Mouse (Mus musculus): ENCODE measurements around the gene Snapc5.
"Not testable (repeated sequence)": the region's sequence is repeated elsewhere in the genome, so short reads cannot be mapped to it uniquely, and the experiment has no call there.

The Snapc5 gene

DNA sequence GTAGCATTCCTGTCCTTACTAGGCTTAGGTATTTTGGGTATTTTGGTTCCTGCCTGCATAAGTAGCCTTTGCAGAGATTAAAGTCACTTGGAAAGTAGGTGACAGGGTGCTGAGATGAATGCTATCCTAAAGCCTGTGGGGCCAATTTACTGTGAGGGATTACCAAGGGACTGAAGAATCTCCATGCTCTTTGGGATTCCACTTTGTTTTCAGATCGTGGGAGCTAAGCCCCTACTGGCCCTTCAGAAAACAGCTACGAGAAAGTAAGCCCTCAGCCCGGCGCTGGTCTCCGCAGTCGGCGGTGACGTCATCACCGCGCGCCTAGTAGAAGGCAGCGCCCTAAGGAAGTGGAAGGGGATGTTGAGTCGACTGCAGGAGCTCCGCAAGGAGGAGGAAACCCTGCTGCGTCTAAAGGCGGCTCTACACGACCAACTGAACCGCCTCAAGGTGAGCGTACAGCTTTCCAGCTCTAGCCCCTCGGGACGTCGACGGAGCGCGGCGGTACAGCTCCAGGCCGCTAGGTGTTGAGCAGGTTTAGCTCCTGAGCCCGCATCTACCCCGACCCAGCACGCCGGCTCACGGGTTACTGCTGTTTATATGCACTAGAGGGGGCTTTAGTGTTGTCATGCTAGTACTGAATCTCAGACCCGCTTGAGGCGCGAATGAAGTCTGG lies at the start of gene Snapc5:
Gene Snapc5 (plus strand): TSS at position 301 of the 673 bp plus-strand sequence.
- peak; percentile 75 to 82 for DNase-seq (ENCODE audit: low spot score in 2 of 2)

DNA sequence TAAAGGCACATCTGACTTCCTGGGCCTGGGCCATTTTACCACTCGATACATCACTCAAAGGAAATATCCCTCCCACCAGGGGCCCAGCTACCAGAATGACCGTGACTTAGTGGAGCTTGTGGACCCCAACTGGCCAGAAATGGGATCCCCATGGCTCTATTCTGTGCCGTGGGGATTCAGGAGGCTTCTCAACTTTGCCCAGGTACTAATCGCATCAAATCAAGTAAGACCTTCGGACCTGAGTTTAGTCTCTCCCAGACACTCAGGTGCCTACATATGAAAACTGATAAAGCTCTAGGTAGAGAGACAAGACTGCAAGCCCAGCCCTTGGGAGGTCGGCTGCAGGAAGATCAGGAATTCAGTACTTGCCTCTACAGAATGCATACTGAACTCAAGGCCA lies 47.5 kb upstream of the Snapc5 start:
- no peak for DNase-seq (ENCODE audit: low spot score in 2 of 2)

DNA sequence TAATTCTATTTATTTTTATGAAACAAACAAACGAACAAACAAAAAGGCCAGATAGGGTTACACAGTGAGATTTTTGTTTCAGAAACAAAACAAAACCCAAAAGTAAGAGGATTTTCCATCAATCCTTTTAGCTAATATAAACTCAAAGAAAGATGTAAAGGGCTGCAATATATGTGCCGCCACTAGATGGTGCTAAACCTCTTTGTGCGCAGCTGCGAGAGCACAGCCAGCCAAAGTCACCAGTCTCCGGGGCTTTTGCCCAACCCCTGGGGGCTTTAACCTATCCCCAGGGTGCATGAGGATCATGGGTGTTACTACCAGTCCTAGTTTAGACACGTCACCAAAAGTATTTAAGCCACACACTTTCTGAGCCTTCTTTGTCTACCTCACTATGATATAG lies 40.2 kb upstream of the Snapc5 start:
- DNase-seq (ENCODE audit: low spot score in 2 of 2), result peak in 1 of 2 experiments; percentile 41

DNA sequence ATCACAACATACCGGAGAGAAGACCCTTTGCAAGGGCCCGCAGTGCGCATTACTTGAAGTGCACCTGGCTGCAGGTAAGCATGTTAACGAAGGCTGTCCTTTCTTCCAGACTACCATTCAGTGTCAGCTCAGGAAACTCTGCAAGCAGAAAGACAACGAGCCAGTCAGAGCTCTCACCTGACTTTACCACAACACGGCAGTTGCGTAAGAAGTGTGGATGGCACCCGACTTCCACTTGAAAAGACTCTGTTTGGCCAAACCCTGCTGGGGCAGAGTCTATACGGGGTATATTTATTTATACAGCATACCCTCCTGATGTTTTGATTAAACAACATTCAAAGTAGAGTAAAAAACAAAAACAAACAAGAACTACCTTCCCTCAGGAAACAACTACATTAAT lies 39.2 kb upstream of the Snapc5 start:
- DNase-seq (ENCODE audit: low spot score in 2 of 2), result no peak

DNA sequence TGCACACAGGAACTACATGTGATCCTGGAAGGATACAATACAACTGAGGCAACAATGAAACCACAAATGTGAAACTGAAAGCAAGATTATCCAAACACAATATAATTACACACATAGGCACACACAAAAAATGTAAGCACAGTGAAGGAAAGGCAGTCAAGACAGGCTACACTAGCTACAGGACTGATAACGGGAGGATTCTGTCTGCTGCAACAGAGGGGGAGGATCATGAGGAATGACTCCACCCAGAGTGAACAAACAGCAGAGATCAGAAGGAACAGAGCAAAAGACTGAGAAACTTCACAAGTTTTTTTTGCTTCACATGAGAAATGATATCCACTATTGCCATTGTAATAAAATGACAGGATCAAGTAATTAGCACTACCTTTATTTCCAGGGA lies 22.4 kb upstream of the Snapc5 start:
- DNase-seq (ENCODE audit: low spot score in 2 of 2), result no peak

DNA sequence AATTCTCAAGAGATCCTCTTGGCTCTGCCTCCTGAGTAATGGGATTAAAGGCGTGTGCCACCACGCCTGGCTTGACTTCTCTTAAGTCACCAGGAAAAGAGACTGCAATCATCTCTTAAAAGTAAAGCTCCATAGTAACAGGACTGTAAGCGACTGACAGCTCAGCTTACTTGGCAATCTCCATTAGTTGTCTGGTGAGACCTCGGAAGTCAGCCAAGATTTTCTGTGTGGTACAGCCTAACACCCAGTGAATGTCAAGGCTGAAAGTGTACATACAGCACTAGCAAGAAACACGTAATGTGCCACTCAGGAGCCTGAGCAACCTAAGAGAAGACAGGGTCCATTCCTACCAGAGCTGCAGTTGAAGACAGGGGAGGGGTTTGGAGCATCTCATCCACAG lies 18.6 kb upstream of the Snapc5 start:
- no peak for DNase-seq (ENCODE audit: low spot score in 2 of 2)

DNA sequence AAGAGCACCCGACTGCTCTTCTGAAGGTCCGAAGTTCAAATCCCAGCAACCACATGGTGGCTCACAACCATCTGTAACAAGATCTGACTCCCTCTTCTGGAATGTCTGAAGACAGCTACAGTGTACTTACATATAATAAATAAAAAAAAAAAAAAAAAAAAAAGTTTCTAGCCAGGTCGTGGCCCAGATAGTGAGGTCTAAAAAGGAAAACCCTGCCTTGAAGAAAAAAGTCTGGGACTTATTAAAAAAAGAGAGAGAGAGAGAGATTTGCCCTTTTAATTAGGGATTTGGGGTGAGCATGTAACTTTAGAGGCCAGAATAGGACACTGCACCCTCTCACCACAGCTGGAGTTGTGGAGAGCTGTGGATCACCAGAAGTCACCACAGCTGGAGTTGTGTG lies 9.1 kb upstream of the Snapc5 start:
- DNase-seq (ENCODE audit: low spot score in 2 of 2), result not testable (repeated sequence)

DNA sequence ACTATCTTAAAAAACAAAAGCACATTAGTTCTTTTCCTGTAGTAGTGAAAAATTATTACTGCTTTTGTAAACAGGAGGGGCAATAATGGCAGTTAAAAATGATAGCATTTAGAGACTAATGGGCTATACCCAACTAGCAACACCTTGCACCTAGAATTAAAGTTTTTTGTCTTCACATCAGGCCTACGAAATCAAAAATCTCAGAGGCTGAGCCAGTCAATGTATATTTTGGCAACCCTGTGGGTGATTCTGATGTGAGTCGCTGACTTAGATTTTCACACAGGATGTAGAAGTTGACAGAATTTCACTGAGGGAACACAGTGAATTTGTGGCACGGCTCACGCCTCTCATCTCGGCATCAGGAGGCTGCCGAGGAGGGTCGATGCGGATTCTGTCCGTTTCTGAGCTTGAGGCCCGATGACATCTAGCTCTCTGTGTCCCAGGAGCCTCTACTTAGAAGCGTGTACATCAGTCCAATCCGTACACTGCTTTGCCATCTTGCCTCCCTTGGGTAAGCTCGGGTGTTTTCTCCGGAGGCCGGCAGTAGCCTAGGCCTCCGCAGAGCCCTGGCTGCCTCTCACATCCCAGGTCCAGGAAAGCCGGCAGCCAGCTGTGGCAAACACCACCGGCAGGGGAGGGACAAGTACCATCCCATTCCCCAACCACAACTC lies 6.8 kb upstream of the Snapc5 start:
- DNase-seq (ENCODE audit: low spot score in 2 of 2), result no peak

DNA sequence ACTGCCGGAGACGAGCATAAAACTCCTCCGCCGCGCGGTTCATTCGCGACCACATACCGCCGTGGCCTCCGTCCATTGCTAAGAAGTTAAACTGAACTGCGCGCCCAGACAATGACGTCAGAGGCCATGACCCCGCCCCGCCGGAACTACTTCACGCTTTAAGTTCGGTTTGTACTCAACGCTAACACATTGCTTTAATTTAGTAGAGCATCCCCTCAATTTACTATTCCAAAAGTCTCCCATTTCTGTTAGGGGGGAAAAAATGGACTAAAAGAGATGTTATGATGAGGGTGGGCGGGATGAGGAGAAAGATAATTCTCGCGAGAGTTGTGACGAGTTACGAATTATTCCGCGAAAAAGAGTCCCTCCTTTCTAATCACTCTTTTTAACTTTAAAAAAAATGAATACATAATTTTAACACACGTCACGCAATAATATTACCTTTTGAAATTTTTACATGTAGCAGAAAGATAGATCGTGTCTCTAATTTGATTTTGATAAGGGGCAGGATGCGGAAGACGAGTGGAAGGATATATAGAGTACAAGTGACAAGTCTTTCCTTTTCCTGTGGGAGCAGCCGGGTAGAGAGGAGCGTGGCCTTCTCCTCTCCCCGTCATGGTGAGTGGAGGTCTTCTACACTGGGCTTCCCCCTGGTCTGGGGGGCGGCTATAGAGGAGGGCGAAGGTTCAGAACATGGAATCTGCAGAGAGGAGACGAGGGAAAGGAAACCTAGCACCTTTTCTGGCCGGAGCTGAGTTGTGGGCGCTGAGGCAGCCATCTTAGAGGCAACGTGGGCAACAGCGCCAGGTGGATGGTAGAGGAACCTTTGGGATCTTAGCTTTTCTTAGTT lies 6.0 kb upstream of the Snapc5 start, which contains the start of the genes Zwilch and Rpl4:
Gene Zwilch (minus strand): TSS at position 289 of the 850 bp plus-strand sequence.
Gene Rpl4 (plus strand): TSS at position 560 of the 850 bp plus-strand sequence.
- peak; percentile 52 to 85 for DNase-seq (ENCODE audit: low spot score in 2 of 2)

DNA sequence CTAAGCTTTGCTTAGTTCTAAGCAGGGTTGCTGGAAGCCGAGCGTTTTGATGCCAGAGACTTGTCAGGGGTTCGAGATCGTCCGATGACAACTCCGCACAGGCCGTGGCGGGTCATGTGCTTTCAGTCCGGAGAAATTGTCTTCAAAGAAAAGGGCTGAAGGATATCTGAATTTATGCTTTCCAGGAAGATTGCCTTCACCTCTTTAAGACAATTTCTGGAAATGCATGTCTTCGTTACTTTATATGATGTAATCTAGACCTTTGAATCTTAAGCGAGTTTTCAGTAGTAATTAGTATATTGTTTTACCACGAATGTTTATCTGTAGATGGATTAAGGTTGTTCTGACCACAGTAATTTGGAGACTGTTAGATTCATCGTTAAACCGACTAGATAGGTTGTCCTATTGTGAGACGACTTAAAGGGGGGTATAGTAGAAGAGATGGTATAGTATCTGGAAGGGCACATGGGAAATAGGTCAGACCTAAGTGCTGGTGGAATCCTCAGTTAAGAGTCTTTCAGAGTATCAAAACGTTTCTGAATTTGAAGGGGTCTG lies 5.3 kb upstream of the Snapc5 start:
- DNase-seq (ENCODE audit: low spot score in 2 of 2), result no peak

DNA sequence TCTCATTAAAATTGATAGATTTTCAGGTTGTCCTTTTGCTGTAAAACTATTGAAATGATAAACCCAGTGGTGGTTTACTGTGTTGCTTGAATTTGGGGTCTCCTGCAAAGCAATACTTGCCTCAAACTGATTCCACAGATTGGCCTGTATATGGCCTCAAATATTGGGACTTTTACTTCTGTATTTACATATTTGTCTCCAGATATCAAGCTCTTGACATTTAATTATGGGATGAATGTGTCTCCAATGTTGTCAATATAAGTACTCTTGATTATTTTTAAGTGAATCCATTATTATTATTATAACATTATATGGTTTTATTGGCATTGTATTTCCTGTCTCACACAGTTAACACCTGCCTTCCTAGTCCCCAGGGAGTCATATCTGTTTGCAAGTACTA lies 4.7 kb upstream of the Snapc5 start:
- no peak for DNase-seq (ENCODE audit: low spot score in 2 of 2)

DNA sequence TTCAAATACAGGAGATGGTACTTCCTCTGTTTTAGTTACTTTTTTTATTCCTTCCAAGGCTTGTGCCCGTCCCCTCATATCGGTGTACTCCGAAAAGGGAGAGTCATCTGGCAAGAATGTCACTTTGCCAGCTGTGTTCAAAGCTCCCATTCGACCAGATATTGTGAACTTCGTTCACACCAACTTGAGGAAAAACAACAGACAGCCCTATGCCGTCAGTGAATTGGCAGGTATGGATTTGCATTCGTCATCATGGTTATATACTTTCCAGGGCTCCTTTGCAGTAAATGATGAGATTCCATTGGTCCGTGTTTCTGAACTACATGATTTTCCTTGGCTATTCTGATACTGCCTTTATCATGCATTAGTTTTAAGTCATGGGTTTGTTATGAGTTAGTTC lies 4.3 kb upstream of the Snapc5 start:
- no peak for DNase-seq (ENCODE audit: low spot score in 2 of 2)

DNA sequence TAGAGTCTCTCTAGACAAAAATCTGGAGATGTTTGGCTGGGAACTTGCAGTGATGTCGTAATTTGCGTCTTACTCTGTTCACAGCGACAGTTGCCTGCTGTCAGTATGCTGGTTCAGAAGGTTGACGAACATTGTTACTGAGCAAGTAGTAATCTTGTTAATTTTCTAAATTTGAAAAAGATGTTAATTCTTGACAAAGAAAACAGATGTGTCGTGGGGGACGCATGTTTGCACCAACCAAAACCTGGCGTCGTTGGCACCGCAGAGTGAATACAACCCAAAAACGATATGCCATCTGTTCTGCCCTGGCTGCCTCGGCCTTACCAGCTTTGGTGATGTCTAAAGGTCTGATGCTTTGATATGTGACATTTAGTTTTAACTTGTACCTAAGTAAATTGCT lies 3.7 kb upstream of the Snapc5 start:
- no peak for DNase-seq (ENCODE audit: low spot score in 2 of 2)

DNA sequence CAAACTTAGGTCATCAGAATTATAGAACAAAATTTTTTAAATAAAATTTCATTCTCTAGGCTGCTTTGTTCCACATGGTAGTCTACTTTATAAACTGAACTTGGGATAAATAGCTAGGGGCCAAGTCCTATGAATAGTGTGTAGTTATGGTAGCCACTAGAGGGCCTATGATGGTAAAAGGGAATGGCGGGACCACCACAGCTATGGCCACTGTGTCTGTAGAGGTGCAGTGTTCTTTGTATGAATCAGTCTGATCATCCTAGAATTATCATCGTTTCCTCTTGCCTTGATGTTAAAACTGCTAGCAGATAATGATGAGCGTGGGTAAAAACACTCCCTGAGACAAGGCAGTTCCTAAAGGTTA lies 482 bp upstream of the Snapc5 start:
- no peak for DNase-seq (ENCODE audit: low spot score in 2 of 2)

DNA sequence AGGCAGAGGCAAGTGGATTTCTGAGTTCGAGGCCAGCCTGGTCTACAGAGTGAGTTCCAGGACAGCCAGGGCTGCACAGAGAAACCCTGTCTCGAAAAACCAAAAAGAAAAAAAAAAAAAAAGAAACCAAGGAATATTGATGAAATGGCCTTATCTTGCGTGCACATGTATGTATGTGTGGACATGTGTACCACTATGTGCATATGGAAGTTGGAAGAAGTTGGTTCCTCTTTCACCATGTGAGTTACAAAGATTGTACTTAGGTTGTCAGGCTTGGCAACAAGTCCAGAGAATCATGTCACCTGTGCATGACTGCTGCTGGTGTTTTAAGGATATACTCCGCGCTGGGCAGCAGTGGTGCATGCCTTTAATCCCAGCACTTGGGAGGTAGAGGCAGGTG lies 4.2 kb downstream of the Snapc5 start:
- not testable (repeated sequence) for DNase-seq (ENCODE audit: low spot score in 2 of 2)

DNA sequence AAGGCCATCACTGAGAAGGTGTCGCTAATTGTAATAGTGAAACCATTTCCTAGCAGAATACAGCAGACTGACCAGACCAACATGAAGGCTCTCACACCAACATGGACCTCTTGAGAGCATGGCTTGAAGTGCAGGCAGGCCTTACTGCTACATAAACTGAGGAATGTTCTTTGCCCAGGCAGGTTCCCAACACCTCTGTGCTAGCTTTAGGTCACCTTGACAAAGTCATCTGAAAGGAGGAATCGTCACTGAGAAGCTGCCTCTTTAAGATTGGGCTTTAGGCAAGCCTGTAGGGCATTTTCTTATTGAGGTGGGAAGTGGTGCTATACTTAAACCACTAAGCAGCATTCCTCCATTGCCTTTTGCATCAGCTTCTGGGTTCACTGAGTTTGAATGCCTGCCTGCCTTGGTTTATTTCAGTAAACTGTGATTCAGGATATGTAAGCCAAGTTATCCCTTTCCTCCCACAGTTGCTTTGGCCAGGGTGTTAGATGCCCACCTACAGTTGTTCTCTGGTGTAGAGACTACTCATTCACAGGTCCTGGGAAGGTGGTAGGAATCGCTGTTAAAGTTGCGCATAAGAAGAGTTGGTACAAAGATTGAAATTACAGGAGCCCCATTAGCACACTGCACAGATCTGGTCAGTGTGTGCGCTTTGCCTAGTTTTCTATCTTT lies 5.2 kb downstream of the Snapc5 start:
- DNase-seq (ENCODE audit: low spot score in 2 of 2), result no peak

DNA sequence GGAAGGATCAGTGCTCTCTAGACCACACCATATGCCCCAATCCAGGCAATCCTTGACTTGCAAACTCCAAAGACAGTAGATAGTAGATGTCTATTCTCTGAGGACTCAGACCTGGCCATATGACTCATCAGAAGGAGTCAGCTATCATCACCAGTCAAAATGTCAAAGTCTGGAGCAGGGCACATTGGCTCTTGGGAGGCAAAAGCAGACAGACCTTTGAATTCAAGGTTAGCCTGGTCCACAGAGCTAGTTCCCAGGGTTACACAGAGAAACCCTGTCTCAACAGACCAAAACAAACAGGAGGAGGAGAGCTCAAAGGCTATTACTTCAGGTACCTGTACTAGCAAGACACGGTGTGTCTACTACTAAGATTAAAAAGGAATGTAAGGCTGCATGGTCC lies 14.8 kb downstream of the Snapc5 start:
- no peak for DNase-seq (ENCODE audit: low spot score in 2 of 2)

DNA sequence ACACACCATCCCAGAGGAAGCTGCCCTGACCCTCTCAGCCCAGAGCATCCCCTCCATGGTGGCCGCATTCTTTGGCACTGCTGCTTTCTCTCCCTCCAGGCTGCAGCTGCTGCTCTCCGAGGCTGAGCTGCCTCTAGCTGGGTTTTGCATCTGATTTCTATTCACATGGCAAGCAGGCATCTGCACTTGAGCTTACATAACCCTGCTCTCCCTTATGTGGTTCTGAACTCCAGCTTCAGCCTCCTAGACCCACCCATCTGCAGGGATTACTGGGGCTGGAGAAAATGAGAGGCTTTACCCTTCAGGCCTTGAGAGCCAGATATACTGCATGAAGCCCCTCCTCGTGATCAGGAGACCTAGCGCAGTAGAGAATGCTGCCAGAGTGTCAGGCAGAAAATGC lies 16.5 kb downstream of the Snapc5 start:
- DNase-seq (ENCODE audit: low spot score in 2 of 2), result peak in 1 of 2 experiments; percentile 8

DNA sequence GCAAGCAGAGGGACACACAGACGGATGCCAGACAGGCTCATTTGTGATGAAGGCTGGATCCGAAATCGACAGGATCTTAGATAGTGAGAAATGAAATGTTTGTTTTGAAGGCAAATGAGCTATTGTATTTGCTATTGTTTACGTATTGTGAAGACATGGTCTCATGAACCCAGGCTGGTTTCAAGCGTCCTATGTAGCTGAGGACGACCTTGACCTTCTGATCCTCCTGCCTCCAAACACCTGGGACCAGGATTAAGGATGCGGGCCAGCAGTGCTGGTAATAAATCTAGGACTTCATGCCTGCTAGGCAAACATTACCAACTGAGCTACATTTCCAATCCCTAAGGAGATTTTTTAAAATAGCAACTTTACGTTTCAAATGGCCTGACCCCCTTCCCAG lies 18.4 kb downstream of the Snapc5 start:
- no peak for DNase-seq (ENCODE audit: low spot score in 2 of 2)

DNA sequence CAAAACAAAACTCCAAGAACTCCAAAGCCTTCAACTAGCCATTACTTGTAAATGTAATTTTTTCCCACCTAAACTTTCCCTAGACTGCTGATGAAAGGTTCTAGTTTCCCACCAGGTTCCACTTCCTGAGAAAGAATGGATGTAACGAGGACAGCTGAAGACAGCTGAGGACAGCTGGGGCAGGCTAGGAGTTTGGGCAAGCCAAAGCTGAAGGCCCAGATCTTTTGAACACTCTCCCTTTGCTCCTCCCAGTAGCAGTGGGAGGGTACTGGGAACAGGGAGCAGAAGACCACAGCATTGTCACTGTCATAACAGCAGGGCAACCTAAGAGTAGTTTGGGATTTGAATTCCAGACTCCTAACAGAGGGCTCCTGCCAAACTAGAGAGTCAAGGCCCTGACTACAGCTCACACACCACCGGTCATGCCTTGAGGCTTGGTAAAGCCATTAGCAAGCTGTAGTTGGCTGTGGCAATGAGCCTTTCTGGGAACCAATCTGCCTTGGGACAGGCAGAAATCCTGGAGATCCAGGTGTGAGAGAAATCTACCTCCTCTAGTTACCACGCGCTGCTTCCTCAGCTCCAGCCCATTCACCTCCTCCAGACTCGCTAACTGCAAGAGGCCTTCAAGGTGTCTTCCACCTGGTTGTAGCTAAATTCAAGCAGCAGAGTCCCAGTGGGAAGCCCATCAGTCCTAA lies 19.1 kb downstream of the Snapc5 start:
- no peak for DNase-seq (ENCODE audit: low spot score in 2 of 2)

DNA sequence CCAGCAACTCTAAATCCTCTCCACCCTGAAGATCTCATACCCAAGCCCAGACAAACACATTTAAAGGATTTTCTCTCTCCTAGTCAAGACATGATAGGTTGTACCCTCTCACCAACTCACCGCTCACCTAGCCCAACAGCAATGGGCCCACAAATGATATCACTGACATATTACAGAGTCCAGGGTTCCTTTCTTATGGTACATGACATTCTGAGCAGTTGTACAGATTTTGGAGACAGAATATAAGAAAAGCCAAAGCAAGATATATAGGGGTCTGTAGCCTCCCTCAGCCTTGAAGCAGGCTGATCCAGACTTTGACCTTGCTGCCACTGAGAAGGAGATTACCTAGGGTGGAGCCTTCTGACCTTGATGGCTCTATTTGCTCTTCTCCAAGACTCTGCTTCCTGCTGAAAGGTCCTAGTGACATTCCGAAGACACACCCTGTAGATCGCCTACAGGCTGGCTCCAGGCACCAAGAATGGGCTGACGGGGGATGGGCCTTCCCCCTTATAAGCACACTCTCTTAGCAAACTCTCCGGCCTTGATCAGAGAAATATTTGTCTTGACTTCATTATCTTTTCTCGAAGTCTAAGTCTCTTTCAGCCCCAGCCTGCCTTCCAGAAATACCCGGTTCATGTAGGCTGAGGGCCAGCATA lies 19.8 kb downstream of the Snapc5 start:
- DNase-seq (ENCODE audit: low spot score in 2 of 2), result not testable (repeated sequence)

Data from urinary bladder, adult 18-20 months (tissue).